Mouse (Mus musculus): ENCODE data around the gene B230217C12Rik.

GRCm38 (mm10) chr11:97816916-97817315, 23.7 kb upstream of the B230217C12Rik start:
- TF ChIP-seq CTCF (IDR thresholded peaks at IDR 0.05; ENCODE audit: control insufficient read depth, insufficient read depth, insufficient replicate concordance, low read depth, low read length) = no peak
- TF ChIP-seq POLR2A (IDR thresholded peaks at IDR 0.05; ENCODE audit: control insufficient read depth, low read depth, low read length) = no peak

All from testis, adult 2 months (tissue).